Mouse (Mus musculus) heart, embryonic 12.5 days (tissue): Measurements from ENCODE around the gene Olfr133. TPM values are rescaled to one million over a fixed set of nuclear protein-coding genes. Genes with fewer than 3 reads are reported as not detected.
"Not testable (repeated sequence)": the region's sequence is repeated elsewhere in the genome, so short reads cannot be mapped to it uniquely, and the experiment has no call there.

Experiments
- ATAC-seq: fragments of 200-750 bp; cut with Nextera tagmentation; 2 replicates; pipeline ENCODE4 v1.8.0; 2017; ENCODE audit warnings: moderate TSS enrichment, moderate library complexity; ENCODE audit not compliant: insufficient number of reproducible peaks, low FRiP score
- H3K27ac ChIP-seq: fragments of 300-500 bp; sonication (generic); 2 replicates; pipeline ENCODE4 v1.5.1; 2016; ENCODE audit warnings: mild to moderate bottlenecking, moderate library complexity; ENCODE audit not compliant: poor library complexity, severe bottlenecking
- H3K27me3 ChIP-seq: fragments of 300-500 bp; sonication (generic); replicated peaks from 2 replicates; pipeline ENCODE4 v1.6.1; 2016; ENCODE audit warnings: mild to moderate bottlenecking, moderate library complexity
- H3K36me3 ChIP-seq: fragments of 300-500 bp; sonication (generic); 2 replicates; pipeline ENCODE4 v1.6.1; 2016; ENCODE audit warnings: mild to moderate bottlenecking, moderate library complexity
- H3K4me1 ChIP-seq: fragments of 300-500 bp; sonication (generic); replicated peaks from 2 replicates; pipeline ENCODE4 v1.6.1; 2016; ENCODE audit warnings: mild to moderate bottlenecking
- H3K4me2 ChIP-seq: fragments of 300-500 bp; sonication (generic); 2 replicates; pipeline ENCODE4 v1.6.1; 2016; ENCODE audit warnings: mild to moderate bottlenecking, moderate library complexity
- H3K4me3 ChIP-seq: fragments of 300-500 bp; sonication (generic); 2 replicates; pipeline ENCODE4 v1.5.1; 2016; ENCODE audit warnings: mild to moderate bottlenecking
- H3K9ac ChIP-seq: fragments of 300-500 bp; sonication (generic); 2 replicates; pipeline ENCODE4 v1.6.1; 2016; ENCODE audit warnings: mild to moderate bottlenecking, moderate library complexity
- H3K9me3 ChIP-seq: fragments of 300-500 bp; sonication (generic); replicated peaks from 2 replicates; pipeline ENCODE4 v1.6.1; 2016; ENCODE audit warnings: mild to moderate bottlenecking, moderate library complexity
- WGBS: fragments of 180-500 bp; shearing (Covaris S2); methylation state at CpG from one replicate; pipeline ENCODE4 v1.1.7; 2016; 5-methylcytosine and 5-hydroxymethylcytosine counted together
- polyA plus RNA-seq: library from polyadenylated mRNA; unstranded; fragments of >200 nt; fragmentation: Nextera tagmentation; extraction: Ambion mirVana; gene quantifications from 2 replicates; pipeline ENCODE4 v1.2.1, GENCODE M21; 2016

The Olfr133 gene
- not detected in 2 replicates for polyA plus RNA-seq

DNA sequence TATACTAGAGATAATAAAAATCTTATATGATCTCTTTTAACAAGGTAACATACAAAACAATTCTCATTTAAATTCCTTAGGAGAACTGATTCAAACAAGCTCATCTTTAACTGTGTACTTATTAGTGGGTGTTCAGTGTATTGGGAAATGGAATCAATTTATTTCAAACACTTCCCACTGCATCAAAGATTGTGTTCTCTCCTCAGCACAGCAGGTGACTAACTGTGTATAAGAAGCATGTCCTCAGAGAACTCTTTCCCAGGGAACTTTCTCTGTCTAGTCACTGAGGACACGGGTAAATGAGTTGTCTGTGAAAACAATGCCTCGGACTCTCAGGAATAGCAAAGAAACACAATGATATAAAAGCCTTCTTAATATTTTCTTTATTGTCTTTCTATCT lies at the start of gene Olfr133:
TSS of gene Olfr133 (plus strand) at position 301 of the 400 bp plus-strand sequence.
- H3K9me3 ChIP-seq = no peaks in the 10 kb centered on the region
- H3K36me3 ChIP-seq = no peaks in the 10 kb centered on the region
- no peak within 1 kb of the TSS for H3K4me3 ChIP-seq
- H3K4me1 ChIP-seq = no peaks in the 10 kb centered on the region
- H3K4me2 ChIP-seq = no peak within 1 kb of the TSS
- no peaks in the 10 kb centered on the region for H3K27me3 ChIP-seq
- 71% methylated on average over 2 of the region's 2 CpGs for WGBS
- H3K27ac ChIP-seq = no peak within 1 kb of the TSS
- no peak for ATAC-seq
- no peak within 1 kb of the TSS for H3K9ac ChIP-seq

- not testable (repeated sequence) for H3K4me3 ChIP-seq, ATAC-seq, H3K4me2 ChIP-seq, H3K36me3 ChIP-seq, H3K9ac ChIP-seq, H3K4me1 ChIP-seq, H3K27ac ChIP-seq, H3K27me3 ChIP-seq, H3K9me3 ChIP-seq
- 64% methylated on average over 1 of the region's 1 CpGs for WGBS
These were observed 20.9 kb upstream of the Olfr133 start for GRCm38 (mm10) chr17:38124199-38124598.

DNA sequence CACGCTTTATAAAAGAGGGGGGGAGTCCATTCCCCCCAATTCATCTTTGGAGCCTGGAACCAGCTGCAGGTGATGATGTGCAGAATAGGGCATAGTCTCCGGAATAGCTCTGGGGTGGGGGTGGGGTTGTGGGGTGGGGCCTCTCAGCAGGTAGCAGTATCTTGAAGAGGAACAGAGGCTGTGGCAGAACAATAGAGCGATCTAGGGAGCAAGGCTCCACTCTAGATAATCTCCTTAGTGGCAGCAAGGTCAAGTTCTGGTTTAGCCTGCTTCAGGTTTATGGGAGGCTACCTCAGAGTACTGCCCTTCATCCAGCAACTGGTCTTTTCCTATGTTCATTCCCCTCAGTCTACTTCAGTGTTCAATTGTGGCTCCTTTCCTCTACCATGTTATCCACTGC lies 19.7 kb upstream of the Olfr133 start:
- H3K4me2 ChIP-seq, H3K27me3 ChIP-seq, H3K4me3 ChIP-seq, H3K36me3 ChIP-seq, H3K9ac ChIP-seq, ATAC-seq, H3K9me3 ChIP-seq, H3K27ac ChIP-seq, H3K4me1 ChIP-seq: not testable (repeated sequence)
- 61% methylated on average over 3 of the region's 3 CpGs for WGBS

- ATAC-seq = no peak
- no peak within 1 kb of the TSS for H3K27ac ChIP-seq
- 72% methylated on average over 1 of the region's 1 CpGs for WGBS
These were observed 10.7 kb upstream of the Olfr133 start, which contains the start of gene Olfr132 for GRCm38 (mm10) chr17:38134426-38134825. Gene Olfr132 (minus strand): TSS chr17:38134526.

GRCm38 (mm10) chr17:38171088-38171487 lies 26.0 kb downstream of the Olfr133 start, which contains the start of gene Olfr134:
Gene Olfr134 (plus strand): TSS chr17:38171388.
- no peaks in the 10 kb centered on the region for H3K36me3 ChIP-seq
- H3K9ac ChIP-seq = no peak within 1 kb of the TSS
- H3K27me3 ChIP-seq = no peaks in the 10 kb centered on the region
- H3K9me3 ChIP-seq = no peaks in the 10 kb centered on the region
- H3K27ac ChIP-seq = no peak within 1 kb of the TSS
- no peak for ATAC-seq
- WGBS = 72% methylated on average over 3 of the region's 3 CpGs
- no peaks in the 10 kb centered on the region for H3K4me1 ChIP-seq
- H3K4me2 ChIP-seq = no peak within 1 kb of the TSS
- no peak within 1 kb of the TSS for H3K4me3 ChIP-seq

More at GRCm38 (mm10) chr17:38134426-38134825, 10.7 kb upstream of the Olfr133 start, which contains the start of gene Olfr132:
- H3K4me3 ChIP-seq = no peak within 1 kb of the TSS
- no peak within 1 kb of the TSS for H3K9ac ChIP-seq
- H3K4me1 ChIP-seq = no peaks in the 10 kb centered on the region
- H3K4me2 ChIP-seq = no peak within 1 kb of the TSS
- H3K36me3 ChIP-seq = no peaks in the 10 kb centered on the region
- no peaks in the 10 kb centered on the region for H3K27me3 ChIP-seq
- H3K9me3 ChIP-seq = peaks cover 6% of the 10 kb centered on the region; the same call in 1 of the 2 replicates

Other genes with a start within 250 kb of the Olfr133 start
- gene Olfr127, start 244.8 kb upstream of the Olfr133 start, polyA plus RNA-seq = not detected in 2 replicates
- gene Olfr128, start 224.7 kb upstream of the Olfr133 start, polyA plus RNA-seq = not detected in 2 replicates
- not detected in 2 replicates for gene Olfr761, start 192.2 kb upstream of the Olfr133 start, polyA plus RNA-seq
- gene Olfr129, start 85.2 kb upstream of the Olfr133 start, polyA plus RNA-seq = not detected in 2 replicates
- not detected in 2 replicates for gene Olfr130, start 81.4 kb upstream of the Olfr133 start, polyA plus RNA-seq
- gene Olfr131, start 56.6 kb upstream of the Olfr133 start, polyA plus RNA-seq = not detected in 2 replicates
- not detected in 2 replicates for gene Olfr132, start 10.8 kb upstream of the Olfr133 start, polyA plus RNA-seq
- gene Olfr134, start 26.1 kb downstream of the Olfr133 start, polyA plus RNA-seq = not detected in 2 replicates
- not detected in 2 replicates for gene Olfr135, start 59.1 kb downstream of the Olfr133 start, polyA plus RNA-seq
- not detected in 2 replicates for gene Olfr138, start 115.8 kb downstream of the Olfr133 start, polyA plus RNA-seq
- gene Olfr137, start 162.3 kb downstream of the Olfr133 start, polyA plus RNA-seq = not detected in 2 replicates
- gene Olfr136, start 184.6 kb downstream of the Olfr133 start, polyA plus RNA-seq = not detected in 2 replicates